Mouse (Mus musculus): ENCODE measurements around the gene Slamf7. TPM values are rescaled to one million over a fixed set of nuclear protein-coding genes. Genes with fewer than 3 reads are reported as not detected.

Slamf7 gene
- polyA plus RNA-seq, 1 experiment from 2014 or later: 0.14 TPM

DNA sequence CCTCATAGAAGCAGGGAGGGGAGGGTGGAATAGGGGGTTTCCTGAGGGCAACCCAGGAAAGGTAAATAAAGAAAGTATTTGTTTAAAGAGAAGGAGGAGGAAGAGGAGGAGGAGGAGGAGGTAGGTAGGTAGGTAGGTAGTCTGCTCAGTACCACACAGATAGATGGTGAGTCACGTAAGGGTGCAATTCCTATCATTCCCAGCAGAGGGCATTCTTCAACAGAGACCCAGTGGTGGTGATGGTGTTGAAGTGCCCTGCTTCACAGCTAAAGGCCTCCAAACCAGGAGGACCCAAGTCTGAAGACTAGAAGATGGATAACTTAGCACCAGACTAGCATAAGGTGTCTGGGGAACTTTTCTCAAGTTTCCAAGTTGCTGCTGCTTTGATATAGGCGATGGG lies 42.8 kb downstream of the Slamf7 start:
- no peak overlapping the region for H3K4me3 ChIP-seq (ENCODE audit: low read depth, low read length)
- no peaks in the 10 kb centered on the region for H3K9me3 ChIP-seq (ENCODE audit: control insufficient read depth, low read depth, low read length)
- no peak overlapping the region for H3K4me2 ChIP-seq (replicated peaks; ENCODE audit: low read depth, low read length)
- 78% methylated on average over 2 of the region's 2 CpGs for WGBS
- no peak overlapping the region for H3K9ac ChIP-seq (replicated peaks; ENCODE audit: low read depth, low read length)
- ATAC-seq (ENCODE audit: insufficient number of reproducible peaks, insufficient read depth, low FRiP score, low read depth): no peak
- H3K27ac ChIP-seq (ENCODE audit: low read length): no peak overlapping the region
- H3K36me3 ChIP-seq (ENCODE audit: control insufficient read depth, insufficient read depth, low read length): no peaks in the 10 kb centered on the region
- H3K27me3 ChIP-seq (ENCODE audit: control insufficient read depth, insufficient read depth, low read length): no peaks in the 10 kb centered on the region
- H3K4me1 ChIP-seq (ENCODE audit: control insufficient read depth, insufficient read depth, low read length): no peaks in the 10 kb centered on the region

DNA sequence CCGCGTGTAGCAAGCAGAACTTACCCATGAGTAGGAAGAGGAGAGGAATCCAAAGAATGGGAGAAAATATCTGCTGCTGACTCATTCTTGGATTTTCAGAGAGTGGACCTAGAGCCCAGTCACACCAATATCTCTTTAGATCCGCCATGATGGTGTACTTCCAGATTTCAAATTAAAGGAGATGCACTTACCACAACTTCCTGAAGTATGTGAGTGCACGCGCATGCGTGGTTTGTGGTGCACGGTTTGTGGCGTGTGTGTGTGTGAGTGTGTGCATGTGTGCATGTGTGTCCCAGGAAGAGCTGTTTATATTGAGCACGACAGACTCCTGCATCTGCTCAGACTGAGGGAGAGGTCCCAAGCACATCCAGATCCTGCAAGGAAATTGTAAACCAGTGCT lies 45.7 kb downstream of the Slamf7 start, which contains the start of gene Ly9:
Gene Ly9 (minus strand): TSS at position 235 of the 400 bp plus-strand sequence.
- Histone ChIP-seq H3K9ac (replicated peaks; ENCODE audit: low read depth, low read length) (no peak within 1 kb of the TSS), H3K27ac (ENCODE audit: low read length) (no peak within 1 kb of the TSS), H3K4me1 (ENCODE audit: control insufficient read depth, insufficient read depth, low read length) (no peaks in the 10 kb centered on the region), H3K4me2 (replicated peaks; ENCODE audit: low read depth, low read length) (no peak within 1 kb of the TSS), H3K27me3 (ENCODE audit: control insufficient read depth, insufficient read depth, low read length) (no peaks in the 10 kb centered on the region), H3K36me3 (ENCODE audit: control insufficient read depth, insufficient read depth, low read length) (no peaks in the 10 kb centered on the region), H3K9me3 (ENCODE audit: control insufficient read depth, low read depth, low read length) (no peaks in the 10 kb centered on the region), H3K4me3 (ENCODE audit: low read depth, low read length) (no peak within 1 kb of the TSS)
- WGBS: 75% methylated on average over 9 of the region's 9 CpGs
- no peak for ATAC-seq (ENCODE audit: insufficient number of reproducible peaks, insufficient read depth, low FRiP score, low read depth)

GRCm38 (mm10) chr1:171606656-171607055 lies 46.2 kb downstream of the Slamf7 start:
- no peaks in the 10 kb centered on the region for H3K27me3 ChIP-seq (ENCODE audit: control insufficient read depth, insufficient read depth, low read length)
- ATAC-seq (ENCODE audit: insufficient number of reproducible peaks, insufficient read depth, low FRiP score, low read depth): no peak
- H3K9me3 ChIP-seq (ENCODE audit: control insufficient read depth, low read depth, low read length): no peaks in the 10 kb centered on the region
- H3K4me1 ChIP-seq (ENCODE audit: control insufficient read depth, insufficient read depth, low read length): no peaks in the 10 kb centered on the region
- no peaks in the 10 kb centered on the region for H3K36me3 ChIP-seq (ENCODE audit: control insufficient read depth, insufficient read depth, low read length)
- H3K4me3 ChIP-seq (ENCODE audit: low read depth, low read length): no peak overlapping the region
- 71% methylated on average over 3 of the region's 3 CpGs for WGBS
- H3K4me2 ChIP-seq (replicated peaks; ENCODE audit: low read depth, low read length): no peak overlapping the region
- H3K27ac ChIP-seq (ENCODE audit: low read length): no peak overlapping the region
- no peak overlapping the region for H3K9ac ChIP-seq (replicated peaks; ENCODE audit: low read depth, low read length)

DNA sequence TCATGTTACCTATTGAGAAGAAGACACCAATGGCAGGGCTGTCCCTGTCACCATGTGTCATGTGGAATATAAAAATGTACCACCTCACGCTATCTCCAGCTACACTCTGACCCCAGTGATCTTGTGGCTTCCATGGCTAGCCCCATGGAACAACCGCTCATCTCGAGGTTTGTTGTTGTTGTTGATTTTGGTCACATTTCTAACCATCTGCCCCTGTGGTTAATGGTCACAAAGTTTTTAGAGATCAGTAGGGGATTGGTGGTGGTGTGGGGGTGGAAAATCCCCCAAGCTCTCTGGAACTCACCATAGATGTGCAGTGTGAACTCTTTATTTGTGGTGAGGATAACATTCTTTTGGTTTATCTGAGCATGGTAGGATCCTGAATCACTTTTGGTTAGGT lies 48.1 kb downstream of the Slamf7 start:
- no peak overlapping the region for H3K27ac ChIP-seq (ENCODE audit: low read length)
- H3K9me3 ChIP-seq (ENCODE audit: control insufficient read depth, low read depth, low read length): no peaks in the 10 kb centered on the region
- no peaks in the 10 kb centered on the region for H3K36me3 ChIP-seq (ENCODE audit: control insufficient read depth, insufficient read depth, low read length)
- H3K9ac ChIP-seq (replicated peaks; ENCODE audit: low read depth, low read length): no peak overlapping the region
- H3K4me3 ChIP-seq (ENCODE audit: low read depth, low read length): no peak overlapping the region
- ATAC-seq (ENCODE audit: insufficient number of reproducible peaks, insufficient read depth, low FRiP score, low read depth): no peak
- H3K4me2 ChIP-seq (replicated peaks; ENCODE audit: low read depth, low read length): no peak overlapping the region
- H3K27me3 ChIP-seq (ENCODE audit: control insufficient read depth, insufficient read depth, low read length): no peaks in the 10 kb centered on the region
- no peaks in the 10 kb centered on the region for H3K4me1 ChIP-seq (ENCODE audit: control insufficient read depth, insufficient read depth, low read length)
- 75% methylated on average over 3 of the region's 3 CpGs for WGBS

- H3K27ac ChIP-seq (ENCODE audit: low read length): no peak overlapping the region
- H3K9ac ChIP-seq (replicated peaks; ENCODE audit: low read depth, low read length): no peak overlapping the region
- no peak overlapping the region for H3K4me3 ChIP-seq (ENCODE audit: low read depth, low read length)
- H3K36me3 ChIP-seq (ENCODE audit: control insufficient read depth, insufficient read depth, low read length): no peaks in the 10 kb centered on the region
- H3K27me3 ChIP-seq (ENCODE audit: control insufficient read depth, insufficient read depth, low read length): no peaks in the 10 kb centered on the region
- H3K9me3 ChIP-seq (ENCODE audit: control insufficient read depth, low read depth, low read length): no peaks in the 10 kb centered on the region
- H3K4me2 ChIP-seq (replicated peaks; ENCODE audit: low read depth, low read length): no peak overlapping the region
- no peak for ATAC-seq (ENCODE audit: insufficient number of reproducible peaks, insufficient read depth, low FRiP score, low read depth)
- H3K4me1 ChIP-seq (ENCODE audit: control insufficient read depth, insufficient read depth, low read length): no peaks in the 10 kb centered on the region
- 81% methylated on average over 2 of the region's 2 CpGs for whole genome bisulfite sequencing
Observed at GRCm38 (mm10) chr1:171584584-171584983, 68.3 kb downstream of the Slamf7 start.

Small RNAs within 50 kb of the gene (microRNA-seq; reads per million reads assigned to microRNA genes)
- gene Mir7683: not detected

Other genes with a start within 250 kb of the Slamf7 start
- gene Usf1, start 241.7 kb downstream of the Slamf7 start, polyA plus RNA-seq (2014; fragmentation: Nextera tagmentation; extraction: Ambion mirVana): 85.2 and 95.0 TPM in 2 replicates
- 3.0 and 3.1 TPM in 2 replicates for gene Tstd1, start 234.2 kb downstream of the Slamf7 start, polyA plus RNA-seq (2014; fragmentation: Nextera tagmentation; extraction: Ambion mirVana)
- 119 and 127 TPM in 2 replicates for gene F11r, start 215.5 kb downstream of the Slamf7 start, polyA plus RNA-seq (2014; fragmentation: Nextera tagmentation; extraction: Ambion mirVana)
- 14.5 and 14.6 TPM in 2 replicates for gene Alyref2, start 149.6 kb downstream of the Slamf7 start, polyA plus RNA-seq (2014; fragmentation: Nextera tagmentation; extraction: Ambion mirVana)
- not detected in 2 replicates for gene Itln1, start 117.7 kb downstream of the Slamf7 start, polyA plus RNA-seq (2014; fragmentation: Nextera tagmentation; extraction: Ambion mirVana)
- 0.21 and 0.26 TPM in 2 replicates for gene Cd244a, start 93.8 kb downstream of the Slamf7 start, polyA plus RNA-seq (2014; fragmentation: Nextera tagmentation; extraction: Ambion mirVana)
- not detected in 2 replicates for gene Ly9, start 45.6 kb downstream of the Slamf7 start, polyA plus RNA-seq (2014; fragmentation: Nextera tagmentation; extraction: Ambion mirVana)
- 2.5 and 3.2 TPM in 2 replicates for gene Cd48, start 29.0 kb upstream of the Slamf7 start, polyA plus RNA-seq (2014; fragmentation: Nextera tagmentation; extraction: Ambion mirVana)
- gene Slamf1, start 114.1 kb upstream of the Slamf7 start, polyA plus RNA-seq (2014; fragmentation: Nextera tagmentation; extraction: Ambion mirVana): 0.06 and 0.19 TPM in 2 replicates
- 1.1 and 2.1 TPM in 2 replicates for gene Cd84, start 186.7 kb upstream of the Slamf7 start, polyA plus RNA-seq (2014; fragmentation: Nextera tagmentation; extraction: Ambion mirVana)
- not detected in 2 replicates for gene Gm10521, start 242.6 kb upstream of the Slamf7 start, polyA plus RNA-seq (2014; fragmentation: Nextera tagmentation; extraction: Ambion mirVana)